Mouse (Mus musculus): ENCODE results near the gene Chl1. TPM values are rescaled to one million over a fixed set of nuclear protein-coding genes. Genes with fewer than 3 reads are reported as not detected.
A peak's percentile ranks its signal among the peaks of the same experiment; 100 is the strongest.

Chl1 gene
- 0.06 and 0.08 TPM in 2 replicates for polyA plus RNA-seq (2015; fragmentation: Nextera tagmentation; extraction: Ambion mirVana)

- ATAC-seq (ENCODE audit: insufficient read depth) = no peak
- Histone ChIP-seq H3K9ac (no peak within 1 kb of the TSS), H3K4me3 (replicated peaks) (no peak within 1 kb of the TSS), H3K27me3 (peaks cover 34% of the 10 kb centered on the region), H3K4me2 (peak within 1 kb of the TSS; percentile 25; the same call in 1 of the 2 replicates), H3K27ac (replicated peaks) (no peak within 1 kb of the TSS), H3K36me3 (replicated peaks) (no peaks in the 10 kb centered on the region), H3K4me1 (replicated peaks) (no peaks in the 10 kb centered on the region), H3K9me3 (replicated peaks) (no peaks in the 10 kb centered on the region)
- 4% methylated on average over 25 of the region's 25 CpGs for WGBS (ENCODE audit: insufficient replicate concordance)
These were observed at the start of gene Chl1 for GRCm38 (mm10) chr6:103510392-103511289. Gene Chl1 (plus strand): TSS chr6:103510586.

GRCm38 (mm10) chr6:103465479-103466080 lies 44.8 kb upstream of the Chl1 start:
- no peak overlapping the region for H3K9ac ChIP-seq
- H3K9me3 ChIP-seq (replicated peaks) = no peaks in the 10 kb centered on the region
- H3K4me1 ChIP-seq (replicated peaks) = no peaks in the 10 kb centered on the region
- WGBS (ENCODE audit: insufficient replicate concordance) = 33% methylated on average over 5 of the region's 5 CpGs
- no peak for ATAC-seq (ENCODE audit: insufficient read depth)
- no peak overlapping the region for H3K4me3 ChIP-seq (replicated peaks)
- no peaks in the 10 kb centered on the region for H3K36me3 ChIP-seq (replicated peaks)
- no peak overlapping the region for H3K4me2 ChIP-seq
- no peaks in the 10 kb centered on the region for H3K27me3 ChIP-seq
- H3K27ac ChIP-seq (replicated peaks) = no peak overlapping the region

GRCm38 (mm10) chr6:103473316-103473715 lies 37.1 kb upstream of the Chl1 start:
- WGBS (ENCODE audit: insufficient replicate concordance) = 5% methylated on average over 5 of the region's 5 CpGs

GRCm38 (mm10) chr6:103487199-103487598 lies 23.2 kb upstream of the Chl1 start:
- no peaks in the 10 kb centered on the region for H3K27me3 ChIP-seq
- H3K9me3 ChIP-seq (replicated peaks) = no peaks in the 10 kb centered on the region
- no peak overlapping the region for H3K4me3 ChIP-seq (replicated peaks)
- 62% methylated on average over 1 of the region's 1 CpGs for WGBS (ENCODE audit: insufficient replicate concordance)
- no peaks in the 10 kb centered on the region for H3K36me3 ChIP-seq (replicated peaks)
- no peak for ATAC-seq (ENCODE audit: insufficient read depth)
- H3K4me1 ChIP-seq (replicated peaks) = no peaks in the 10 kb centered on the region
- no peak overlapping the region for H3K4me2 ChIP-seq
- H3K9ac ChIP-seq = no peak overlapping the region
- H3K27ac ChIP-seq (replicated peaks) = no peak overlapping the region

More at GRCm38 (mm10) chr6:103473316-103473715, 37.1 kb upstream of the Chl1 start:
- no peak overlapping the region for H3K27ac ChIP-seq (replicated peaks)
- no peaks in the 10 kb centered on the region for H3K4me1 ChIP-seq (replicated peaks)
- ATAC-seq (ENCODE audit: insufficient read depth) = no peak
- H3K36me3 ChIP-seq (replicated peaks) = no peaks in the 10 kb centered on the region
- no peaks in the 10 kb centered on the region for H3K27me3 ChIP-seq
- H3K9ac ChIP-seq = no peak overlapping the region
- H3K4me3 ChIP-seq (replicated peaks) = no peak overlapping the region
- no peaks in the 10 kb centered on the region for H3K9me3 ChIP-seq (replicated peaks)
- H3K4me2 ChIP-seq = no peak overlapping the region

- Histone ChIP-seq H3K4me2 (no peak overlapping the region), H3K9ac (no peak overlapping the region), H3K36me3 (replicated peaks) (no peaks in the 10 kb centered on the region), H3K27ac (replicated peaks) (no peak overlapping the region), H3K9me3 (replicated peaks) (no peaks in the 10 kb centered on the region), H3K4me3 (replicated peaks) (no peak overlapping the region), H3K4me1 (replicated peaks) (no peaks in the 10 kb centered on the region), H3K27me3 (no peaks in the 10 kb centered on the region)
- whole genome bisulfite sequencing (ENCODE audit: insufficient replicate concordance) = 62% methylated on average over 4 of the region's 4 CpGs
- ATAC-seq (ENCODE audit: insufficient read depth) = no peak
These were observed 12.0 kb upstream of the Chl1 start for GRCm38 (mm10) chr6:103498404-103498803.

- 40% methylated on average over 3 of the region's 3 CpGs for WGBS (ENCODE audit: insufficient replicate concordance)
- Histone ChIP-seq H3K9me3 (replicated peaks) (no peaks in the 10 kb centered on the region), H3K36me3 (replicated peaks) (no peaks in the 10 kb centered on the region), H3K4me3 (replicated peaks) (no peak overlapping the region), H3K9ac (no peak overlapping the region), H3K27ac (replicated peaks) (no peak overlapping the region), H3K27me3 (no peaks in the 10 kb centered on the region), H3K4me2 (no peak overlapping the region), H3K4me1 (replicated peaks) (no peaks in the 10 kb centered on the region)
- ATAC-seq (ENCODE audit: insufficient read depth) = no peak
These were observed 6.3 kb upstream of the Chl1 start for GRCm38 (mm10) chr6:103504065-103504464.

GRCm38 (mm10) chr6:103507751-103508575 lies 2.4 kb upstream of the Chl1 start:
- ATAC-seq (ENCODE audit: insufficient read depth) = no peak
- 39% methylated on average over 3 of the region's 3 CpGs for WGBS (ENCODE audit: insufficient replicate concordance)

GRCm38 (mm10) chr6:103509596-103509995 lies 790 bp upstream of the Chl1 start:
- no peak overlapping the region for H3K27ac ChIP-seq (replicated peaks)
- H3K36me3 ChIP-seq (replicated peaks) = no peaks in the 10 kb centered on the region
- H3K4me3 ChIP-seq (replicated peaks) = no peak overlapping the region
- no peak overlapping the region for H3K4me2 ChIP-seq
- no peaks in the 10 kb centered on the region for H3K9me3 ChIP-seq (replicated peaks)
- H3K4me1 ChIP-seq (replicated peaks) = no peaks in the 10 kb centered on the region
- peaks cover 34% of the 10 kb centered on the region for H3K27me3 ChIP-seq
- H3K9ac ChIP-seq = no peak overlapping the region
- no peak for ATAC-seq (ENCODE audit: insufficient read depth)
- WGBS (ENCODE audit: insufficient replicate concordance) = 58% methylated on average over 4 of the region's 4 CpGs

More at GRCm38 (mm10) chr6:103507751-103508575, 2.4 kb upstream of the Chl1 start:
- peaks cover 31% of the 10 kb centered on the region for H3K27me3 ChIP-seq
- H3K9me3 ChIP-seq (replicated peaks) = no peaks in the 10 kb centered on the region
- H3K36me3 ChIP-seq (replicated peaks) = no peaks in the 10 kb centered on the region
- no peak overlapping the region for H3K27ac ChIP-seq (replicated peaks)
- no peak overlapping the region for H3K4me2 ChIP-seq
- no peaks in the 10 kb centered on the region for H3K4me1 ChIP-seq (replicated peaks)
- no peak overlapping the region for H3K9ac ChIP-seq
- H3K4me3 ChIP-seq (replicated peaks) = no peak overlapping the region

- no peak for ATAC-seq (ENCODE audit: insufficient read depth)
- no peaks in the 10 kb centered on the region for H3K4me1 ChIP-seq (replicated peaks)
- H3K36me3 ChIP-seq (replicated peaks) = no peaks in the 10 kb centered on the region
- H3K27me3 ChIP-seq = peaks cover 34% of the 10 kb centered on the region
- no peak overlapping the region for H3K9ac ChIP-seq
- peak overlapping the region; percentile 44 for H3K4me2 ChIP-seq
- WGBS (ENCODE audit: insufficient replicate concordance) = 6% methylated on average over 18 of the region's 18 CpGs
- H3K4me3 ChIP-seq (replicated peaks) = no peak overlapping the region
- H3K27ac ChIP-seq (replicated peaks) = no peak overlapping the region
- no peaks in the 10 kb centered on the region for H3K9me3 ChIP-seq (replicated peaks)
These were observed 1.0 kb downstream of the Chl1 start for GRCm38 (mm10) chr6:103511290-103511971.

GRCm38 (mm10) chr6:103511972-103512565 lies 1.7 kb downstream of the Chl1 start:
- H3K27ac ChIP-seq (replicated peaks) = no peak overlapping the region
- peaks cover 34% of the 10 kb centered on the region for H3K27me3 ChIP-seq
- no peak for ATAC-seq (ENCODE audit: insufficient read depth)
- peak overlapping the region; percentile 44 for H3K4me2 ChIP-seq
- no peaks in the 10 kb centered on the region for H3K9me3 ChIP-seq (replicated peaks)
- H3K4me3 ChIP-seq (replicated peaks) = peak overlapping the region; percentile 18
- WGBS (ENCODE audit: insufficient replicate concordance) = under 1% methylated on average over 29 of the region's 29 CpGs
- no peaks in the 10 kb centered on the region for H3K4me1 ChIP-seq (replicated peaks)
- H3K9ac ChIP-seq = no peak overlapping the region
- no peaks in the 10 kb centered on the region for H3K36me3 ChIP-seq (replicated peaks)

Data from liver, embryonic 15.5 days (tissue).